Mouse (Mus musculus) hindbrain, postnatal 0 days (tissue): ENCODE results near the gene Capn15. TPM values are rescaled to one million over a fixed set of nuclear protein-coding genes. Genes with fewer than 3 reads are reported as not detected.
A peak's percentile ranks its signal among the peaks of the same experiment; 100 is the strongest.

Experiments used
- ATAC-seq: fragments of 200-750 bp; cut with Nextera tagmentation; 2 replicates; pipeline ENCODE4 v1.8.0; 2017; ENCODE audit warnings: mild to moderate bottlenecking, moderate TSS enrichment, moderate library complexity
- DNase-seq: peaks from one replicate; pipeline ENCODE4 v3.0.0-alpha.2; 2015; ENCODE audit warnings: low spot score
- H3K27ac ChIP-seq: fragments of 300-500 bp; sonication (generic); 2 replicates; pipeline ENCODE4 v1.5.1; 2014; ENCODE audit warnings: mild to moderate bottlenecking
- H3K27me3 ChIP-seq: fragments of 300-500 bp; sonication (generic); 2 replicates; pipeline ENCODE4 v1.6.1; 2014; ENCODE audit warnings: low read length, mixed read lengths; ENCODE audit not compliant: insufficient read depth
- H3K36me3 ChIP-seq: fragments of 300-500 bp; sonication (generic); 2 replicates; pipeline ENCODE4 v1.6.1; 2014; ENCODE audit warnings: low read length, mixed read lengths; ENCODE audit not compliant: insufficient read depth
- H3K4me1 ChIP-seq: fragments of 300-500 bp; sonication (generic); 2 replicates; pipeline ENCODE4 v1.6.1; 2014; ENCODE audit warnings: antibody characterized with exemption, low read length, mixed read lengths; ENCODE audit not compliant: insufficient read depth
- H3K4me2 ChIP-seq: fragments of 300-500 bp; sonication (generic); 2 replicates; pipeline ENCODE4 v1.6.1; 2014; ENCODE audit warnings: low read depth, mild to moderate bottlenecking, low read length, moderate library complexity, mixed read lengths
- H3K4me3 ChIP-seq: fragments of 300-500 bp; sonication (generic); 2 replicates; pipeline ENCODE4 v1.5.1; 2014; ENCODE audit warnings: low read length
- H3K9ac ChIP-seq: fragments of 300-500 bp; sonication (generic); replicated peaks from 2 replicates; pipeline ENCODE4 v1.6.1; 2014; ENCODE audit warnings: mild to moderate bottlenecking, low read length, moderate library complexity, mixed read lengths
- H3K9me3 ChIP-seq: fragments of 300-500 bp; sonication (generic); 2 replicates; pipeline ENCODE4 v1.6.1; 2016; ENCODE audit warnings: low read length, mixed read lengths
- CTCF ChIP-seq: IDR thresholded peaks from 2 replicates; pipeline ENCODE4 v1.5.1; 2016; ENCODE audit warnings: antibody characterized with exemption, control low read depth, low read depth
- WGBS: fragments of 180-500 bp; shearing (Covaris S2); extraction: QIAGEN DNeasy Blood & Tissue Kit; methylation state at CpG from one replicate; pipeline ENCODE4 v1.1.7; 2014; 5-methylcytosine and 5-hydroxymethylcytosine counted together
- polyA plus RNA-seq: library from polyadenylated mRNA; unstranded; fragments of >200 nt; fragmentation: Nextera tagmentation; extraction: Ambion mirVana; gene quantifications from 2 replicates; pipeline ENCODE4 v1.2.1, GENCODE M21; 2015
- total RNA-seq: library from RNA; depleted of rRNA; stranded (reverse); fragments of >200 nt; gene quantifications from 2 replicates; pipeline ENCODE4 v1.2.3, GENCODE M21; 2014

Capn15 gene
- total and polyA plus RNA-seq, 2 experiments from 2014 or later: 19.0 to 41.4 TPM

- Histone ChIP-seq H3K27me3 (no peaks in the 10 kb centered on the region), H3K4me1 (no peaks in the 10 kb centered on the region), H3K4me3 (no peak overlapping the region), H3K9me3 (no peaks in the 10 kb centered on the region), H3K36me3 (peaks cover 20% of the 10 kb centered on the region), H3K27ac (no peak overlapping the region), H3K4me2 (no peak overlapping the region), H3K9ac (no peak overlapping the region)
- 92% methylated on average over 2 of the region's 2 CpGs for WGBS
- ATAC-seq (no peak), DNase-seq (no peak)
- no peak for TF ChIP-seq CTCF
Measured at GRCm38 (mm10) chr17:26003864-26004263, 18.3 kb upstream of the Capn15 start.

- WGBS: 87% methylated on average over 11 of the region's 11 CpGs
- H3K4me3 ChIP-seq: no peak overlapping the region
- peaks cover 23% of the 10 kb centered on the region for H3K36me3 ChIP-seq
- H3K27me3 ChIP-seq: no peaks in the 10 kb centered on the region
- DNase-seq (no peak), ATAC-seq (no peak)
- H3K4me2 ChIP-seq: no peak overlapping the region
- TF ChIP-seq CTCF: no peak
- H3K4me1 ChIP-seq: no peaks in the 10 kb centered on the region
- no peak overlapping the region for H3K9ac ChIP-seq
- no peak overlapping the region for H3K27ac ChIP-seq
- no peaks in the 10 kb centered on the region for H3K9me3 ChIP-seq
Measured at GRCm38 (mm10) chr17:25998425-25998824, 12.8 kb upstream of the Capn15 start.

GRCm38 (mm10) chr17:25993489-25993888 is 7.9 kb upstream of the Capn15 start:
- no peaks in the 10 kb centered on the region for H3K4me1 ChIP-seq
- ATAC-seq (no peak), DNase-seq (no peak)
- H3K27me3 ChIP-seq: no peaks in the 10 kb centered on the region
- 96% methylated on average over 3 of the region's 3 CpGs for WGBS
- peaks cover 50% of the 10 kb centered on the region for H3K36me3 ChIP-seq
- no peak for TF ChIP-seq CTCF
- H3K9ac ChIP-seq: no peak overlapping the region
- no peaks in the 10 kb centered on the region for H3K9me3 ChIP-seq
- H3K27ac ChIP-seq: no peak overlapping the region
- H3K4me3 ChIP-seq: no peak overlapping the region
- no peak overlapping the region for H3K4me2 ChIP-seq

- WGBS: 95% methylated on average over 4 of the region's 4 CpGs
- no peaks in the 10 kb centered on the region for H3K4me1 ChIP-seq
- DNase-seq (no peak), ATAC-seq (no peak)
- H3K9me3 ChIP-seq: no peaks in the 10 kb centered on the region
- no peak overlapping the region for H3K4me2 ChIP-seq
- no peak overlapping the region for H3K4me3 ChIP-seq
- H3K27ac ChIP-seq: no peak overlapping the region
- no peak for TF ChIP-seq CTCF
- H3K27me3 ChIP-seq: no peaks in the 10 kb centered on the region
- no peak overlapping the region for H3K9ac ChIP-seq
- peaks cover 41% of the 10 kb centered on the region for H3K36me3 ChIP-seq
Measured at GRCm38 (mm10) chr17:25992274-25992673, 6.7 kb upstream of the Capn15 start.

DNA sequence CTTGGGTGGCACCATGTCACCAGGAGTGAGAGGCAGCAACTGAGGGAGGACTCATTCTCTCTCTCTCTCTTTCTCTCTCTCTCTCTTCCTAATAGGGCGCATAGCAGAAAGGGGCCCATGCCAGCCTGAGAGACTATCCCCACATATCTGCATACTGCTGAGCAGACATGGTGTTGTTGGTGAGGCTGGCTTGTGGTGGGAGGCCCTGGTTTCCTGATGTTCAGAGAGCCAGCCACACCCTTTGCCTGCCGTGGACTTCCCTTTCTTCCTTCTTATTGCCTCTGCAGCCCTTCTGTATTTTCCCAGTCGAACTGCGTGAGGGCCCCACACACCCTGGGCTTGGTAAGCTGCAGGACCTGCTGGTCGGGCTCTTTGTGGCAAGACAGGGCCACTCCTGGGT is 4.7 kb upstream of the Capn15 start:
- DNase-seq (no peak), ATAC-seq (no peak)
- Histone ChIP-seq H3K27me3 (no peaks in the 10 kb centered on the region), H3K4me2 (no peak overlapping the region), H3K4me3 (no peak overlapping the region), H3K36me3 (peaks cover 37% of the 10 kb centered on the region), H3K9ac (no peak overlapping the region), H3K27ac (no peak overlapping the region), H3K4me1 (no peaks in the 10 kb centered on the region), H3K9me3 (no peaks in the 10 kb centered on the region)
- TF ChIP-seq CTCF: no peak
- 94% methylated on average over 5 of the region's 5 CpGs for WGBS

DNA sequence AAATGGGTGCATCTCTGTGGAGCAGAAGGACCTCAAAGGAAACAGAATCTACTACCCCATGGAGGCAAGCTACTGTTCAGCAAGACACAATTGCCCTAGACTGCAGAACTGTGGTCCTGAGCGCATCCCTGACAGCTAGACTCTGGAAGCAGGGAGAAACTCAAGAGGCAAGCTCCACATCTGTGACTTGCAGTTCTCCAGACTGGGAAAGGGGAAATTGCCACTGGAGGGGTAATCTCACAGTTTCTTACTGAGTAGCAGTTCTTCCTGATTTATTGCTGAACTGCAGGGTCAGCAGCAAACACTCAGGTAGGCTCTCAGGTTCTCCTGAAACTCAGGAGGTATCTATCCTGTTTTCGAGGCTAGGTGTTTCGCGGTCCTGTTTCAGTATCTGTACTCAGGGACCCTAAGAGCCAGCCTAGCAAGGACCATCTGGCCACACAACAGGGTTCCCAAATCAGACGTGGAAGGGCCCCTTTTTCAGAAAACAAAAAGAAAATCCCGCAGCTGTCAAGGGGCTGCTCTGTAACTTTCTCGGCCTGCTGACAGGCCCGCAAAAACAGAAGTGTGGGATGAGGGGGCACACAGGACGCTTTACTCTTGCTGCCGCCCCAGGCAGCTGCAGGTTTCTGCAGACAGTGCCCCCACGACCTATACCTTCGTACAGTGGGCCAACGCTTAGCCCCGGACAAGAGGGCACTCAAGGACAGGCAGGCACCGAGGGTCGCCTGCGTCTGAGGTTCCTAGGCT is 865 bp downstream of the Capn15 start:
- peak overlapping the region; percentile 84 for H3K9ac ChIP-seq
- H3K9me3 ChIP-seq: no peaks in the 10 kb centered on the region
- H3K4me1 ChIP-seq: peaks cover 16% of the 10 kb centered on the region
- H3K27ac ChIP-seq: peak overlapping the region; percentile 83
- no peak for TF ChIP-seq CTCF
- no peaks in the 10 kb centered on the region for H3K27me3 ChIP-seq
- peak overlapping the region; percentile 85 for H3K4me2 ChIP-seq
- H3K4me3 ChIP-seq: peak overlapping the region; percentile 89
- no peak for ATAC-seq
- H3K36me3 ChIP-seq: no peaks in the 10 kb centered on the region; the same call in none of the 2 replicates
- peak; percentile 17 for DNase-seq
- 9% methylated on average over 17 of the region's 17 CpGs for WGBS

GRCm38 (mm10) chr17:25984066-25984465 is 1.5 kb downstream of the Capn15 start:
- peak overlapping the region; percentile 84 for H3K9ac ChIP-seq

More at GRCm38 (mm10) chr17:25984066-25984465, 1.5 kb downstream of the Capn15 start:
- DNase-seq: no peak
- TF ChIP-seq CTCF: no peak
- Histone ChIP-seq H3K4me1 (peaks cover 16% of the 10 kb centered on the region), H3K27ac (peak overlapping the region; percentile 83; the same call in 1 of the 2 replicates), H3K9me3 (no peaks in the 10 kb centered on the region), H3K27me3 (no peaks in the 10 kb centered on the region), H3K4me3 (peak overlapping the region; percentile 89), H3K4me2 (peak overlapping the region; percentile 85), H3K36me3 (no peaks in the 10 kb centered on the region; the same call in 1 of the 2 replicates)
- ATAC-seq: no peak
- 92% methylated on average over 1 of the region's 1 CpGs for WGBS
